Comparison of ENCODE assay signal across 19 mouse cellular contexts in genomic region chr9:47387716-47388300, GRCm38 (mm10).
DNase-seq lines count a peak whose midpoint lies in the region; TF ChIP-seq lines count a peak whose summit lies in the region.
"Had no signal": no experiment of that assay in that cellular context is flagged by ENCODE, and none has a peak within 500 bp of the region (broad histone marks: within the 10 kb centered on the region; RNA-seq: fewer than 3 reads in every experiment).

No protein-coding gene starts in this region.

- DNase-seq in layer of hippocampus, adult 2 months (ENCODE audit: low spot score in 2 of 2): no peak
- no peak for DNase-seq in layer of hippocampus, adult 9-11 months
- peak; percentile 49 to 59 for DNase-seq in cerebellum, adult 18-20 months
- DNase-seq in cerebellum, adult 8-10 months: peak; percentile 51
- peak; percentile 40 to 54 for DNase-seq in cerebellum, postnatal 36 days
- DNase-seq in right cerebral cortex, postnatal 14 days: no peak
- DNase-seq in spleen, adult 18-20 months: no peak
- DNase-seq in frontal cortex, adult 2 months (ENCODE audit: extremely low spot score in 1 of 2, low spot score in 1 of 2): no peak
- DNase-seq: adrenal gland, adult 8-10 months; gastrocnemius, adult 2 months; kidney, adult 9 months; kidney, postnatal 25 days; liver, embryonic 13.5 days; lung, adult 2 months; thymus, postnatal 14 days had no signal

- no peak for TF ChIP-seq CTCF in layer of hippocampus, adult 2 months (conservative IDR thresholded peaks at IDR 0.05)

- H3K4me3 ChIP-seq in layer of hippocampus, adult 2 months: no peak overlapping the region
- H3K4me3 ChIP-seq: embryonic facial prominence, embryonic 12.5 days; gastrocnemius, adult 2 months; liver, embryonic 13.5 days; midbrain, embryonic 15.5 days; myocyte; neural tube, embryonic 13.5 days had no signal

- peak overlapping the region; percentile 55; the same call in 1 of the 2 replicates for H3K27ac ChIP-seq in layer of hippocampus, adult 2 months
- H3K27ac ChIP-seq: embryonic facial prominence, embryonic 12.5 days; gastrocnemius, adult 2 months; liver, embryonic 13.5 days; midbrain, embryonic 15.5 days; neural tube, embryonic 13.5 days had no signal

Comparison
In these comparisons a context has a peak if more than half of its experiments do, and no peak if none do; other contexts are left out.
1. DNase-seq: peak in cerebellum, adult 18-20 months (2 of 2), cerebellum, adult 8-10 months (single experiment) and cerebellum, postnatal 36 days (2 of 2); none in layer of hippocampus, adult 2 months (0 of 2), layer of hippocampus, adult 9-11 months (single experiment), right cerebral cortex, postnatal 14 days (single experiment), spleen, adult 18-20 months (0 of 2) and frontal cortex, adult 2 months (0 of 2).